Mouse (Mus musculus): ENCODE data around the gene Ubl7. TPM values are rescaled to one million over a fixed set of nuclear protein-coding genes. Genes with fewer than 3 reads are reported as not detected.

Gene Ubl7
- polyA plus RNA-seq, 1 experiment from 2014 or later = 52.4 TPM

GRCm38 (mm10) chr9:57939431-57940348 lies 28.9 kb downstream of the Ubl7 start, which contains the start of gene Sema7a:
Sema7a (plus strand) TSS chr9:57940112.
- Histone ChIP-seq H3K27me3 (peaks cover 85% of the 10 kb centered on the region), H3K9me3 (replicated peaks) (no peaks in the 10 kb centered on the region), H3K36me3 (replicated peaks) (no peaks in the 10 kb centered on the region), H3K9ac (no peak within 1 kb of the TSS), H3K4me1 (replicated peaks) (peaks cover 11% of the 10 kb centered on the region), H3K27ac (replicated peaks) (no peak within 1 kb of the TSS), H3K4me3 (replicated peaks) (peak within 1 kb of the TSS; percentile 56), H3K4me2 (peak within 1 kb of the TSS; percentile 79)
- WGBS (ENCODE audit: insufficient replicate concordance) = 3% methylated on average over 49 of the region's 60 CpGs
- ATAC-seq (ENCODE audit: insufficient read depth) = peak; percentile 37

DNA sequence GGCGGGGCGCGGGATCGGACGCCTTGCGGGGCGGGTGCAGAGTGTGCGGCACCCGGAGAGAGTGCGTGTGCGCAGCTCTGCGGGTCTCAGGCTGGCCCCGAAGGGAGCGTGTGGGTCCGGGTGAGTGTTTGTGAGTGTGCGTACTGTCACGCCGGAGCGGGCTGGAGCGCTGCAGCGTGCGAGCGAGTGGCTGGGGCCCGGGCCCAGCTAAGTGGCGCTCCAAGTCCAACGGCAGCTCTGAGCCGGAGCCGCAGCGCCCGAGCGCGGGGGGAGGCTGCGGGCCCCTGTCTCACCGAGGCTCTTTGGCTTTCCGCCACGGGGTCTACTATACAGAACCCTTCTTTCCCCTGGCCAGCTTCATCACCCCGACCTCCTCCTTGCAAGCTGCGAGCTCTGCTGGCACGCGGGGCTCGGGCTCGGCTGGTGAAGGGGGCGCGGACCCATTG lies 29.6 kb downstream of the Ubl7 start:
- Histone ChIP-seq H3K9me3 (replicated peaks) (no peaks in the 10 kb centered on the region), H3K4me3 (replicated peaks) (peak overlapping the region; percentile 56), H3K27ac (replicated peaks) (no peak overlapping the region), H3K4me2 (peak overlapping the region; percentile 79), H3K27me3 (peaks cover 92% of the 10 kb centered on the region), H3K9ac (no peak overlapping the region), H3K36me3 (replicated peaks) (no peaks in the 10 kb centered on the region), H3K4me1 (replicated peaks) (peaks cover 11% of the 10 kb centered on the region)
- WGBS (ENCODE audit: insufficient replicate concordance) = under 1% methylated on average over 44 of the region's 44 CpGs
- no peak for ATAC-seq (ENCODE audit: insufficient read depth)

- Histone ChIP-seq H3K4me3 (replicated peaks) (peak overlapping the region; percentile 56), H3K4me1 (replicated peaks) (peaks cover 11% of the 10 kb centered on the region), H3K4me2 (peak overlapping the region; percentile 79), H3K27ac (replicated peaks) (no peak overlapping the region), H3K27me3 (peaks cover 98% of the 10 kb centered on the region), H3K9me3 (replicated peaks) (no peaks in the 10 kb centered on the region), H3K36me3 (replicated peaks) (no peaks in the 10 kb centered on the region), H3K9ac (no peak overlapping the region)
- WGBS (ENCODE audit: insufficient replicate concordance) = 6% methylated on average over 28 of the region's 28 CpGs
- ATAC-seq (ENCODE audit: insufficient read depth) = no peak
These were observed 30.3 kb downstream of the Ubl7 start for GRCm38 (mm10) chr9:57940861-57941638.

DNA sequence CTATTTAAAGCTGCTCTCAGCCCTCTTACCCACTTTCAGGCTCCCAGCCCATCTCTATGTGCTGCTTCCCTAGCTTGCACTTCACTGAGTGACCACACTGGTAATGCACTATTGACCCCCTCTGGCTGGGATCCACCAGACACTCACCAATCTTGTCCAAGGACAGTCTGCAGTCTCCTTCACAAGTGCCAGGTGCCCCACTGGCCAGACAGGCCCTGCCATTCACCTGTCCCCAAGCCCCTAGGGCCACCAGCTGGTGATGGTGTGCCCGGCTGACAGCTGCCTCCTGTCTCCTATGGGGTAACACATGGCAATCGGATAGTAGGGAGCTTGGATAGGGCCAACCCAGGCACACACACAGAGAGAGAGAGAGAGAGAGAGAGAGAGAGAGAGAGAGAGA lies 31.3 kb downstream of the Ubl7 start:
- Histone ChIP-seq H3K9ac (no peak overlapping the region), H3K36me3 (replicated peaks) (no peaks in the 10 kb centered on the region), H3K4me1 (replicated peaks) (peaks cover 11% of the 10 kb centered on the region), H3K9me3 (replicated peaks) (no peaks in the 10 kb centered on the region), H3K4me2 (no peak overlapping the region), H3K27me3 (peaks cover 98% of the 10 kb centered on the region), H3K27ac (replicated peaks) (no peak overlapping the region), H3K4me3 (replicated peaks) (no peak overlapping the region)
- ATAC-seq (ENCODE audit: insufficient read depth) = no peak
- WGBS (ENCODE audit: insufficient replicate concordance) = 35% methylated on average over 2 of the region's 2 CpGs

DNA sequence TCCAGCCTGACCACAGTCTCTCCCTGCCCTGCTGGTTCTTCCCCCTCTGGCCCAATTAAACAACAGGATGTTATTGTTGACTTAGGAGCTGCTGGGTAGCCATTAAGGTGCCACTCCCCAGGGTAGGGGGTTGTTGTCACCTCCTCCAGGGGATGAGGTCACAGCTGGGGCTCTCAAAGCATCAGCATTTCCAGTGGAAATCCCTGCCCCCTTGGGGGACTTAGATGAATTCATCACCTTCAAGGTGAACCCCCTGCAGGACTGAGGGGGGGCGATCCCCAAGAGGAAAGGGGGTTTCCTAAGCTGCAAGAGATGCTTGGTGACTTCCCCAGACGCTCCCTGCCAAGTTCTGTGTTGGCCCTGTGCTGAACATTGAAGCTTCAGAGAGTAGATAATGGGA lies 32.3 kb downstream of the Ubl7 start:
- Histone ChIP-seq H3K4me3 (replicated peaks) (no peak overlapping the region), H3K36me3 (replicated peaks) (no peaks in the 10 kb centered on the region), H3K4me2 (no peak overlapping the region), H3K4me1 (replicated peaks) (peaks cover 11% of the 10 kb centered on the region), H3K9me3 (replicated peaks) (no peaks in the 10 kb centered on the region), H3K9ac (no peak overlapping the region), H3K27me3 (peaks cover 96% of the 10 kb centered on the region), H3K27ac (replicated peaks) (no peak overlapping the region)
- WGBS (ENCODE audit: insufficient replicate concordance) = 11% methylated on average over 2 of the region's 2 CpGs
- ATAC-seq (ENCODE audit: insufficient read depth) = no peak

DNA sequence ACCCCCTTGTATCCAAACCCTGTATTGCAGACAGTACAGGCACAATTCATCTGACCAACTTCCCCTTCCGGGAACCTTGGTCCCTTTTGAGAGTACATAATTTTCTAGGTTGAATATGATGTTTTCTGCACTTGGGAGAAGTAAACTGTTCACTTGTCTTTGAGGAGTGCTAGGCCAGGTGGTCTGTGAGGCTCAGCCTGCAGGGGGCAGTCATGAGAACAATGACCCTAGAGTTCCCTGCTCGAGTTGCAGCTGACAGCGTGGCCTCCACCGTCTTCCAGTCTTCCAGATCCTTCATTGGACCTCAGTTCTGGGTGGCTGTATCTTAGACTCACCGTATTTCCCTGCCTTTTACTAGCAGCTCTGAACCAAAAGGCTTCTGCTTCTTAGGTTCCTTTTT lies 33.8 kb downstream of the Ubl7 start:
- WGBS (ENCODE audit: insufficient replicate concordance) = 16% methylated on average over 5 of the region's 5 CpGs
- Histone ChIP-seq H3K27ac (replicated peaks) (no peak overlapping the region), H3K4me1 (replicated peaks) (peaks cover 11% of the 10 kb centered on the region), H3K36me3 (replicated peaks) (no peaks in the 10 kb centered on the region), H3K4me2 (no peak overlapping the region), H3K27me3 (peaks cover 95% of the 10 kb centered on the region), H3K4me3 (replicated peaks) (no peak overlapping the region), H3K9ac (no peak overlapping the region), H3K9me3 (replicated peaks) (no peaks in the 10 kb centered on the region)
- no peak for ATAC-seq (ENCODE audit: insufficient read depth)

DNA sequence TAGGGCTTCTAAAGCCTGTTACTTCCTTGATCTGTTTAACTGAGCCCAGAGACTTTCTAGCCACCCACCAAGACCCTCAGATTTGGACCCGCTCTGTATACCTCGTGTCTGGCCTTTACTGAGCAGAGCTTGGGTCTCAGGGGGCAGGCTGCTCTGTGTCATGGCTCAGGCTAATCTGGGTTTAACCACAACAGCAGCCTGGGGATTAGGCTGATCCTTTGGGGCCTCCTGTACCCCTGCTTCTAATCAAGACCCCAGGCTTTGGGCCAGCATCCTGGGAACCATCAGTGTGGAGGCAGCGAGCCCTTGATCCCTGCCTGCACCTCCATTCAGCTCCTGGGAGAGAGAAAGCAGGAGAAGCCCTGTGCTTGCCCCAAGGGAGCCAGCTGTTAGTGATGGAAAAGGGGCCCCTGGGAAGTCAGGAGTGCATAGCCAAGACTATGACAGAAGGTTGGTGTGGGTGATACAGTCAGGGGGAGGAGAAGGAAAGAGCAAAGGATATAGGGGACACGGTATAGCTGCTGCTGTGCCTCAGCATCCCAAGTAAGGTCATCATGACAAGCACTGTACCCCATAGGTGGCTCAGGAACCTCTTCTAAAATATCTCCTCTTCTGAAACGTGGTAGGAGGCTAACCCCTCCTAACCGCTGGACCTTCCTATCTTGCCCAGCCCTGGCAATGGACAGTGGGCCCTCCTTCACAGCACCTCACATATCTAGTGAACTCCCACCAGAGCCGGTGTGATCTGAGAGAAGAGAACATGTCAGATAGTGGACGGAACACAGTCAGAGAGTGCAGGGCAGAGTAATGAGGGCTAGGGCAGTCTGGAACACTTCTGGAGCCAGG lies 35.2 kb downstream of the Ubl7 start:
- Histone ChIP-seq H3K4me2 (no peak overlapping the region), H3K9me3 (replicated peaks) (no peaks in the 10 kb centered on the region), H3K36me3 (replicated peaks) (no peaks in the 10 kb centered on the region), H3K4me1 (replicated peaks) (no peaks in the 10 kb centered on the region), H3K4me3 (replicated peaks) (no peak overlapping the region), H3K9ac (no peak overlapping the region), H3K27ac (replicated peaks) (no peak overlapping the region), H3K27me3 (peaks cover 91% of the 10 kb centered on the region)
- no peak for ATAC-seq (ENCODE audit: insufficient read depth)
- WGBS (ENCODE audit: insufficient replicate concordance) = 58% methylated on average over 8 of the region's 8 CpGs

- no peak overlapping the region for H3K27ac ChIP-seq (replicated peaks)
- 56% methylated on average over 7 of the region's 7 CpGs for WGBS (ENCODE audit: insufficient replicate concordance)
- no peak overlapping the region for H3K4me3 ChIP-seq (replicated peaks)
- no peaks in the 10 kb centered on the region for H3K9me3 ChIP-seq (replicated peaks)
- peaks cover 87% of the 10 kb centered on the region for H3K27me3 ChIP-seq
- H3K4me2 ChIP-seq = no peak overlapping the region
- no peak overlapping the region for H3K9ac ChIP-seq
- H3K36me3 ChIP-seq (replicated peaks) = no peaks in the 10 kb centered on the region
- ATAC-seq (ENCODE audit: insufficient read depth) = no peak
- H3K4me1 ChIP-seq (replicated peaks) = no peaks in the 10 kb centered on the region
These were observed 36.7 kb downstream of the Ubl7 start for GRCm38 (mm10) chr9:57947381-57948030.

- 61% methylated on average over 7 of the region's 7 CpGs for WGBS (ENCODE audit: insufficient replicate concordance)
- Histone ChIP-seq H3K27me3 (peaks cover 78% of the 10 kb centered on the region), H3K9ac (no peak overlapping the region), H3K9me3 (replicated peaks) (no peaks in the 10 kb centered on the region), H3K4me3 (replicated peaks) (no peak overlapping the region), H3K27ac (replicated peaks) (no peak overlapping the region), H3K4me2 (no peak overlapping the region), H3K36me3 (replicated peaks) (no peaks in the 10 kb centered on the region), H3K4me1 (replicated peaks) (no peaks in the 10 kb centered on the region)
- ATAC-seq (ENCODE audit: insufficient read depth) = no peak
These were observed 37.7 kb downstream of the Ubl7 start for GRCm38 (mm10) chr9:57948333-57948931.

GRCm38 (mm10) chr9:57949102-57949704 lies 38.4 kb downstream of the Ubl7 start:
- no peak overlapping the region for H3K9ac ChIP-seq
- H3K4me3 ChIP-seq (replicated peaks) = no peak overlapping the region
- no peak overlapping the region for H3K27ac ChIP-seq (replicated peaks)
- no peak for ATAC-seq (ENCODE audit: insufficient read depth)
- H3K9me3 ChIP-seq (replicated peaks) = no peaks in the 10 kb centered on the region
- no peaks in the 10 kb centered on the region for H3K36me3 ChIP-seq (replicated peaks)
- 61% methylated on average over 8 of the region's 8 CpGs for WGBS (ENCODE audit: insufficient replicate concordance)
- peaks cover 70% of the 10 kb centered on the region for H3K27me3 ChIP-seq
- no peak overlapping the region for H3K4me2 ChIP-seq
- no peaks in the 10 kb centered on the region for H3K4me1 ChIP-seq (replicated peaks)

Measured in liver, embryonic 15.5 days (tissue).